Mouse (Mus musculus) layer of hippocampus, postnatal 36 days (tissue): ENCODE results near the gene Ifit1bl1. TPM values are rescaled to one million over a fixed set of nuclear protein-coding genes. Genes with fewer than 3 reads are reported as not detected.
A peak's percentile ranks its signal among the peaks of the same experiment; 100 is the strongest.
"Not testable (repeated sequence)": the region's sequence is repeated elsewhere in the genome, so short reads cannot be mapped to it uniquely, and the experiment has no call there.

ENCODE experiments used
- DNase-seq, 2 experiments: peaks; one replicate each; pipeline ENCODE4 v3.0.0; 2022
- total RNA-seq, 2 experiments: library from RNA; stranded (reverse); gene quantifications; 2 replicates each; pipeline ENCODE4 v1.2.3; 2021

The Ifit1bl1 gene
- total RNA-seq, result 1 to 10 TPM; 1.3 TPM

GRCm38 (mm10) chr19:34601888-34602287 is at the start of gene Ifit1bl1:
Gene Ifit1bl1, minus strand, starts transcription at chr19:34601956.
- not testable (repeated sequence) for DNase-seq

DNA sequence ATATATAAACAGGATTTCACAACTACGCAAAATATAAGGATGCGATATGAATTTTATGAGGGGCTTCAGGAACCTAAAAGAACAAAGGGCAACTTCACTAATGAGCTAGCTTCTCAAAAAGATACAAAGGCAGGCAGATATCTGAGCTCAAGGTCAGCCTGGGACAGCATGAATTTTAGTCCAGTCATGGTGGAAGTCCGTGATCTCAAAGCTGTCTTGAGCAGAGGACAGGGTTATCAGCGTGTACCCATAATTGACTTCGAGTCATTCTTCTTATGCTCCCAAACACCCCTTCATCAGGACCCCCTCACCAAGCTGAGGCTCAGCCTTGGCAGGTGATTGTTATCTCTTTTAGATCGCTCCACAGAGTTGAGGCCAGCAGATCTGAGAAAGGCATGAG is 49.2 kb upstream of the Ifit1bl1 start:
- DNase-seq, result no peak

DNA sequence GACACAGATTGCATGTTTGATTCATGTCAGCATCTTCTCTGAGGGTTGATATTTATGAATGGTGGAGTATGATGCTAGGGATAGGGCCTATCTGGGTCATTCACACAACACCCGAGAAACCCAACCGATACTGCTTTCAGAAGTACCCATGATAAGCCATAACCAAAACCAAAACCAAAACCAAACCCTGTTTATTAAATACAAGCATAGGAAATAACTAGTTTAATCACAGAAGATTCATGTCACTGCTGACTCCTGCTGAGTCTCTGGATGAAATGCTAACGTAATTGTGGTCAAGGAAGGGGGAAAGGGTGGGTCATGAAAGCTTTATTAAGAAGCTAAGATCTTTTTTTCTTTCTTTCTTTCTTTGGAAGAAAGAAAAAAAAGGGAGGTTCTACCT is 48.5 kb upstream of the Ifit1bl1 start:
- no peak for DNase-seq

DNA sequence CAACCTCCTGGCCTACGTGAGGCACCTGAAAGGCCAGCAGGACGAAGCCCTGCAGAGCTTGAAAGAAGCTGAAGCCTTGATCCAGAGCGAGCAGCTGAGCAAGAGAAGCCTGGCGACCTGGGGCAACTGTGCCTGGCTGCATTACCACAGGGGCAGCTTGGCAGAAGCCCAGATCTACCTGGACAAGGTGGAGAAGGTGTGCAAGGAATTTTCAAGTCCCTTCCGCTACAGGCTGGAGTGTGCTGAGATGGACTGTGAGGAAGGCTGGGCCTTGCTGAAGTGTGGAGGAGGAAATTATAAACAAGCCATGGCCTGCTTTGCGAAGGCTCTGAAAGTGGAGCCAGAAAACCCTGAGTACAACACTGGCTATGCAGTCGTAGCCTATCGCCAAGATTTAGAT is 45.9 kb upstream of the Ifit1bl1 start:
- DNase-seq, result not testable (repeated sequence)

DNA sequence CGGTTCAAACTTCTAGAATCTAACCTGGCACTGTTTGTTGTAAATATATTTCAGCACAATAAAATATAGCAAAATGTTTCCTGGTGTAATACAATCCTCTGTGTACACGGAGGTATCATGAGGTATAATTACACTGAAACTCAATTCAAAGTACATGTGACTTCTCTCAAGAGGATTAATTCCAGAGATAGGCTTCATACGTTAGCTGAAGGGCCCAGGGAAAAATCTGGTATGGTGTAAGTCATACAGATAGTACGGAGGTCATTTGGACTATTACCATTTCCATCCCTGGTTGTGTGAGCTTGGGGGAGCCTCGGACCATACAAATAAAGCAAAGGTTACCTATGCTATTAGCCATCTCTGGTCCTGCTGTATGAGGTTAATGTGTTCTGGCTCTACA is 40.9 kb upstream of the Ifit1bl1 start:
- no peak for DNase-seq

DNA sequence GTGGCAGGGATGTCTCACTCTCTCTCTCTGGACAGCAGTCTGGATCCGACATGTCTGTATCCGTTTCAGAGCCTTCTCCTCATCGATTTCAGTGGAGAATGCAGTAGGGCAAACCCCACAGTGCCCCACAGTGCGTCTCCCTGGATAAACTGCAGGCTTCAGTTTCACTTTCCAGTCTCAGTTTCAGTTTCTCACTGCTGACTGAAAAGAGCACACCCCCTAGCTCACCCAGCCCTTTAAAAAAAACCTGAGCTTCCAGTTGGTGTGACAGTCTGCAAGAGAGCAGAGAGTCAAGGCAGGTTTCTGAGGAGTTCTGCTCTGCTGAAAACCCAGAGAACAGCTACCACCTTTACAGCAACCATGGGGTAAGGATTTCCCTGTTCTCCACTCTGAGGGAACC is 38.9 kb upstream of the Ifit1bl1 start, which contains the start of the genes Ifit1bl2 and Ifit1:
Ifit1bl2 (minus strand) TSS at position 121 of the 400 bp plus-strand sequence.
Ifit1 (plus strand) TSS at position 249 of the 400 bp plus-strand sequence.
- DNase-seq, result no peak

GRCm38 (mm10) chr19:34636933-34637557 is 35.3 kb upstream of the Ifit1bl1 start:
- DNase-seq, result peak; percentile 24 to 50

GRCm38 (mm10) chr19:34633484-34633883 is 31.7 kb upstream of the Ifit1bl1 start:
- no peak for DNase-seq

DNA sequence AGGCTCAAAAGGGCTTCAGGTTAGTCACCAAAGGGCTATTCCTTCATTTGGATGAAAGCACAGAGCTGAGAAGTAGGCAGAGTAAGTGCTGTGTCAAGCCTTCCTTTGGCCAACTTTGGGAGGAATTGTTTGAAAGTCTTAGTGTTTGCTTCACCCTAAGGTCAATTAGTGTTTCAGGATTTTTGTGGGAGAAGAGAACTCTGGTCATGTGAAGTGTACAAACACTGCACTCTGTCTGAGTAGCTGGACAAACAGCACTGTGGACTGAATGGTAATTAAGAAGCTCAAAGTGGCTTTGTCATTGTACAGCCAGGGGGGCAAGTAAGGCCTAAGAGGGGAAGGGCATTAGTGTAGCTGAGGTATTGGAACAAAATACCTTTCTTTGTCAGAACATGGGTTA is 29.7 kb upstream of the Ifit1bl1 start:
- DNase-seq, result no peak

DNA sequence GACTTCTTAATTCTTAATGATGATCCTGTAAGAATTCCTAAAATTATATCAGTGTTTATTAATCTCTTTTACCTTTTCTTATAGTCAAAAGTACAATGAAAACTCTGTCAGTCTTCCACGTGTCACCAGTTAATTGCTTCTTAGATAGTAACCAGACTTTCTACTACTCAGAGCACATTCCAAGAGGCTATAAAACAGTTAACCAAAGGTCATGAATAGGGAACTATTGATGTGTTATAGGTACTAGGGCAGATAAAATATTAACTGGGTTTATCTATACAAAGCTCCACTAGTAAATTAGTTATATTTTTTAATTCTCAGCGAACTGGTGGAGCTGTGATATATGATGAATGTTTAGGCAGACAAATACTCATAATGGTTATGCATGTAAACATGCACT is 25.7 kb upstream of the Ifit1bl1 start:
- no peak for DNase-seq

GRCm38 (mm10) chr19:34624663-34625062 is 22.9 kb upstream of the Ifit1bl1 start:
- no peak for DNase-seq

GRCm38 (mm10) chr19:34623781-34624180 is 22.0 kb upstream of the Ifit1bl1 start:
- DNase-seq, result no peak

DNA sequence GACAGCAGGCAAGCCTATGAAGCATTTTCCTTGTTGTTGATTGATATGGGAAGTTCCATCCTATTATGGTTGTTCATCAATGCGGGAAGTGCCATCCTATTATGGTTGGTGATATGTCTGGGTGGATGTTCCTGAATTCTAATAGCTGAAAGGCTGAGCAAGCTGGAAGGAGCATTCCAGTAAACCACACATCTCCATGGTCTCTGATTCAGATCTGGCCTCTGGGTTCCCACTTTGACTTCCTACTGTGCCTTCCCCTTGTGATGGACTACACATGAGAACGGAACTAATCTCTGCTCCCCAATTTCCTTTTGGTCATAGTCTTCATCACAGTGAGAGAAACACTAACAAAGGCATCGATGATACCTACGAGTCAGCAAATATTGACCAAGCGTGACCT is 19.1 kb upstream of the Ifit1bl1 start:
- no peak for DNase-seq

DNA sequence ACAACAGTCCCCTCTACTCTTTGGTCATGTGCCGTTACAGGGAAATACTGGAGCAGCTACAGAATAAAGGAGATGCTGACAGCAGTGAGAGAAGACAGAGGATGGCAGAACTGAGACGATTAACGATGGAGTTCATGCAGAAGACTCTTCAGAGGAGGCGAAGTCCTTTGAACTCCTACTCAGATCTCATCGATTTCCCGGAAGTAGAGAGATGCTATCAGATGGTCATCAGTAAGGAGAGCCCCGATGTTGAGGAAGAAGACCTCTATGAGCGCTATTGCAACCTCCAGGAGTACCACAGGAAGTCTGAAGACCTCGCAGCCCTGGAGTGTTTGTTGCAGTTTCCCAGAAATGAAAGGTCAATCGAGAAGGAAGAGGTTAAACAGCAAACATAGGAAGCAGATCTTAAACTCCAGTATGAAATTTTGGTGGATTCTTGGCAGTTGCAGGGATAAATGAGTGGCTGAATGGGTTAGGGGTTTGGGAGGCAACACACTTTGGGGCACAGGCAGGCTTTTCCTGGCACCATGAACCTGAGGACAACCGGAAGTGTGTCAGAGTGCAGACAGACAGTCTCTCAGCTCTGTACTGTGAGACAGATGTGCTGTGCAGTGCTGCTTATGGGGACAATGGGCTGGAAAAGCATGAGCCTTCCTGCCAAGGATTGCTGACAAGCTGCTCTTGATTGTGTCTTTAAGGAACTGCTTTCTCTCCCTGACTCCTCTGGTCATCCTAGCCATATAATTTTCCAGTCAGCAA is 10.7 kb upstream of the Ifit1bl1 start:
- not testable (repeated sequence) for DNase-seq

- DNase-seq, result not testable (repeated sequence)
Measured at GRCm38 (mm10) chr19:34610118-34610517, 8.4 kb upstream of the Ifit1bl1 start.

GRCm38 (mm10) chr19:34607237-34608051 is 5.7 kb upstream of the Ifit1bl1 start, which contains the start of gene Ifit3b:
Gene Ifit3b, plus strand, starts transcription at chr19:34607970.
- DNase-seq, result not testable (repeated sequence)

- DNase-seq, result no peak
Measured at GRCm38 (mm10) chr19:34605472-34605871, 3.7 kb upstream of the Ifit1bl1 start.

GRCm38 (mm10) chr19:34599250-34599649 is 2.5 kb downstream of the Ifit1bl1 start:
- not testable (repeated sequence) for DNase-seq

GRCm38 (mm10) chr19:34598341-34598740 is 3.4 kb downstream of the Ifit1bl1 start:
- DNase-seq, result peak; percentile 34 to 45

- DNase-seq, result no peak
Measured at GRCm38 (mm10) chr19:34596811-34597210, 4.9 kb downstream of the Ifit1bl1 start.

DNA sequence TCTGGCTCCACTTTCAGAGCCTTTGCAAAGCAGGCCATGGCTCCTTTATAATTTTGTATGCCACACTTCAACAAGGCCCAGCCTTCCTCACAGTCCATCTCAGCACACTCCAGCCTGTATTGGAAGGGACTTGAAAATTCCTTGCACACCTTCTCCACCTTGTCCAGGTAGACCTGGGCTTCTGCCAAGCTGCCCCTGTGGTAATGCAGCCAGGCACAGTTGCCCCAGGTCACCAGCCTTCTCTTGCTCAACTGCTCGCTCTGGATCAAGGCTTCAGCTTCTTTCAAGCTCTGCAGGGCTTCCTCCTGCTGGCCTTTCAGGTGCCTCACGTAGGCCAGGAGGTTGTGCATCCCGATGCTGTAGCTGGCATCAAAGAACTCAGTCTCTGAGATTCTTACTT is 7.2 kb downstream of the Ifit1bl1 start:
- DNase-seq, result not testable (repeated sequence)

DNA sequence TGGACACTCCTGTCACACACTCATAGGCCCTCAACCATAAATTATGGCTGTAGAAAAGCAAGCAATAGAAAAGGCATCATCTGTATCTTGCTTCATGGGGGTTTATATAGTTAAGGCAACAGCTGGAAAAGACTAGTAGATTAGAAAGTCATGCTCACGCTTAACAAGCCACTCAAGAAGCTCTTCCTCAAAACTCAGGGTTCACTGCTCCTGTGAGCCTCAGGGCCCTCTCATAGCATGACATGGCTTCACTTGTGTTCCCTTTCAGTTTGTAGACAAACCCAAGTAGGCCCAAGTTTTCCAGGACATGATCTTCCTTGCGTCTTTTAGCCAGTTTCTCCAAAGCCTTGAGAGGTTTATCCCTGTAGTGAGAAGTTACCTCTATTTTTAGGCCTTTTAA is 8.3 kb downstream of the Ifit1bl1 start:
- no peak for DNase-seq

GRCm38 (mm10) chr19:34588959-34589358 is 12.8 kb downstream of the Ifit1bl1 start:
- no peak for DNase-seq
